Mouse (Mus musculus) CH12.LX (cell line): ENCODE measurements at regions not wholly inside any gene's neighbourhood (a gene's known extent, or its start where the extent isn't known, plus 50 kb on each side); places are given as distances from the start of the nearest gene placed in this dataset.

Experiments used
- CHD2 ChIP-seq: IDR thresholded peaks from 2 replicates; pipeline ENCODE4 v1.6.1; 2011; ENCODE audit warnings: low read length, improper control_type of control experiment
- CTCF ChIP-seq, 2 experiments: IDR thresholded peaks in 1 of 2; conservative IDR thresholded peaks in 1 of 2; 2 replicates each; pipeline ENCODE4 v1.5.1; 2011 to 2012; ENCODE audit warnings: low read depth in 2 of 2, low read length in 2 of 2, improper control_type of control experiment in 1 of 2, inconsistent platforms in 1 of 2, mild to moderate bottlenecking in 1 of 2, moderate library complexity in 1 of 2
- KAT2A ChIP-seq: IDR thresholded peaks from 2 replicates; pipeline ENCODE4 v1.6.1; 2012; ENCODE audit warnings: low read length, improper control_type of control experiment, inconsistent platforms; ENCODE audit not compliant: insufficient replicate concordance
- MAFK ChIP-seq: IDR thresholded peaks from 2 replicates; pipeline ENCODE4 v1.6.1; 2011; ENCODE audit warnings: low read length, improper control_type of control experiment; ENCODE audit not compliant: insufficient replicate concordance
- MXI1 ChIP-seq: IDR thresholded peaks from 2 replicates; pipeline ENCODE4 v1.6.1; 2011; ENCODE audit warnings: mild to moderate bottlenecking, low read depth, low read length, improper control_type of control experiment
- POLR2A ChIP-seq: IDR thresholded peaks from 2 replicates; pipeline ENCODE4 v1.6.1; 2011; ENCODE audit warnings: low read depth, mild to moderate bottlenecking, improper control_type of control experiment, low read length
- TCF12 ChIP-seq: IDR thresholded peaks from 2 replicates; pipeline ENCODE4 v1.6.1; 2014; ENCODE audit warnings: low read depth, mild to moderate bottlenecking, inconsistent platforms, low read length, improper control_type of control experiment
- ZNF384 ChIP-seq: IDR thresholded peaks from 2 replicates; pipeline ENCODE4 v1.6.1; 2012; ENCODE audit warnings: low read depth, low read length, improper control_type of control experiment, inconsistent platforms

- TF ChIP-seq CTCF (conservative IDR thresholded peaks at IDR 0.05 in 1 of 2, IDR thresholded peaks at IDR 0.05 in 1 of 2; ENCODE audit: low read depth in 2 of 2, low read length in 2 of 2), result no peak
- no peak for TF ChIP-seq MAFK
- TF ChIP-seq CHD2, result no peak
- TF ChIP-seq ZNF384, result no peak
- TF ChIP-seq KAT2A, result no peak
- no peak for TF ChIP-seq POLR2A
- no peak for TF ChIP-seq TCF12
- no peak for TF ChIP-seq MXI1
Measured at GRCm38 (mm10) chr12:74410511-74410910, 94.3 kb upstream of the Gm11042 start.
